Mouse (Mus musculus): ENCODE results near the gene St8sia1. TPM values are rescaled to one million over a fixed set of nuclear protein-coding genes. Genes with fewer than 3 reads are reported as not detected.

St8sia1 gene
- polyA plus RNA-seq, 1 experiment from 2014 or later = 3.5 TPM

GRCm38 (mm10) chr6:142869715-142870422 lies 94.4 kb downstream of the St8sia1 start:
- Histone ChIP-seq H3K9ac (ENCODE audit: low read depth, low read length) (no peak overlapping the region), H3K27ac (ENCODE audit: low read depth, low read length) (peak overlapping the region; percentile 14; the same call in 1 of the 2 replicates), H3K27me3 (ENCODE audit: control insufficient read depth, insufficient read depth, low read length) (no peaks in the 10 kb centered on the region), H3K4me1 (ENCODE audit: control insufficient read depth, insufficient read depth, low read length) (peaks cover 12% of the 10 kb centered on the region), H3K9me3 (ENCODE audit: control insufficient read depth, low read length) (no peaks in the 10 kb centered on the region), H3K4me2 (replicated peaks; ENCODE audit: low read depth, low read length) (no peak overlapping the region), H3K4me3 (ENCODE audit: low read length) (no peak overlapping the region), H3K36me3 (ENCODE audit: control insufficient read depth, insufficient read depth, low read length) (no peaks in the 10 kb centered on the region)
- ATAC-seq (ENCODE audit: low FRiP score, low TSS enrichment) = no peak
- 60% methylated on average over 7 of the region's 7 CpGs for WGBS

- Histone ChIP-seq H3K4me1 (ENCODE audit: control insufficient read depth, insufficient read depth, low read length) (peaks cover 12% of the 10 kb centered on the region), H3K27me3 (ENCODE audit: control insufficient read depth, insufficient read depth, low read length) (no peaks in the 10 kb centered on the region), H3K4me3 (ENCODE audit: low read length) (peak overlapping the region; percentile 12; the same call in 1 of the 2 replicates), H3K36me3 (ENCODE audit: control insufficient read depth, insufficient read depth, low read length) (no peaks in the 10 kb centered on the region), H3K4me2 (replicated peaks; ENCODE audit: low read depth, low read length) (peak overlapping the region; percentile 26), H3K9ac (ENCODE audit: low read depth, low read length) (no peak overlapping the region; the same call in 1 of the 2 replicates), H3K27ac (ENCODE audit: low read depth, low read length) (peak overlapping the region; percentile 80), H3K9me3 (ENCODE audit: control insufficient read depth, low read length) (no peaks in the 10 kb centered on the region)
- ATAC-seq (ENCODE audit: low FRiP score, low TSS enrichment) = peak; percentile 92
- 9% methylated on average over 9 of the region's 9 CpGs for WGBS
Measured at GRCm38 (mm10) chr6:142867471-142868055, 96.7 kb downstream of the St8sia1 start.

GRCm38 (mm10) chr6:142867023-142867422 lies 97.2 kb downstream of the St8sia1 start:
- no peak; the same call in 1 of the 2 replicates for ATAC-seq (ENCODE audit: low FRiP score, low TSS enrichment)
- peaks cover 12% of the 10 kb centered on the region for H3K4me1 ChIP-seq (ENCODE audit: control insufficient read depth, insufficient read depth, low read length)
- no peaks in the 10 kb centered on the region for H3K36me3 ChIP-seq (ENCODE audit: control insufficient read depth, insufficient read depth, low read length)
- no peak overlapping the region for H3K9ac ChIP-seq (ENCODE audit: low read depth, low read length)
- no peak overlapping the region for H3K4me3 ChIP-seq (ENCODE audit: low read length)
- H3K4me2 ChIP-seq (replicated peaks; ENCODE audit: low read depth, low read length) = no peak overlapping the region
- H3K9me3 ChIP-seq (ENCODE audit: control insufficient read depth, low read length) = no peaks in the 10 kb centered on the region
- peak overlapping the region; percentile 80; the same call in 1 of the 2 replicates for H3K27ac ChIP-seq (ENCODE audit: low read depth, low read length)
- H3K27me3 ChIP-seq (ENCODE audit: control insufficient read depth, insufficient read depth, low read length) = no peaks in the 10 kb centered on the region
- WGBS = 100% methylated on average over 2 of the region's 2 CpGs

- H3K9ac ChIP-seq (ENCODE audit: low read depth, low read length) = no peak overlapping the region
- H3K27ac ChIP-seq (ENCODE audit: low read depth, low read length) = no peak overlapping the region
- no peaks in the 10 kb centered on the region for H3K9me3 ChIP-seq (ENCODE audit: control insufficient read depth, low read length)
- no peak overlapping the region for H3K4me3 ChIP-seq (ENCODE audit: low read length)
- peaks cover 12% of the 10 kb centered on the region for H3K4me1 ChIP-seq (ENCODE audit: control insufficient read depth, insufficient read depth, low read length)
- 74% methylated on average over 6 of the region's 6 CpGs for WGBS
- ATAC-seq (ENCODE audit: low FRiP score, low TSS enrichment) = no peak
- H3K36me3 ChIP-seq (ENCODE audit: control insufficient read depth, insufficient read depth, low read length) = no peaks in the 10 kb centered on the region
- H3K27me3 ChIP-seq (ENCODE audit: control insufficient read depth, insufficient read depth, low read length) = no peaks in the 10 kb centered on the region
- no peak overlapping the region for H3K4me2 ChIP-seq (replicated peaks; ENCODE audit: low read depth, low read length)
Measured at GRCm38 (mm10) chr6:142865199-142865598, 99.1 kb downstream of the St8sia1 start.

GRCm38 (mm10) chr6:142863881-142864280 lies 100.4 kb downstream of the St8sia1 start:
- no peaks in the 10 kb centered on the region for H3K27me3 ChIP-seq (ENCODE audit: control insufficient read depth, insufficient read depth, low read length)
- ATAC-seq (ENCODE audit: low FRiP score, low TSS enrichment) = no peak
- H3K4me2 ChIP-seq (replicated peaks; ENCODE audit: low read depth, low read length) = no peak overlapping the region
- no peak overlapping the region for H3K4me3 ChIP-seq (ENCODE audit: low read length)
- H3K36me3 ChIP-seq (ENCODE audit: control insufficient read depth, insufficient read depth, low read length) = no peaks in the 10 kb centered on the region
- no peaks in the 10 kb centered on the region for H3K9me3 ChIP-seq (ENCODE audit: control insufficient read depth, low read length)
- no peak overlapping the region for H3K27ac ChIP-seq (ENCODE audit: low read depth, low read length)
- 96% methylated on average over 4 of the region's 4 CpGs for WGBS
- peaks cover 12% of the 10 kb centered on the region for H3K4me1 ChIP-seq (ENCODE audit: control insufficient read depth, insufficient read depth, low read length)
- no peak overlapping the region for H3K9ac ChIP-seq (ENCODE audit: low read depth, low read length)

- no peaks in the 10 kb centered on the region for H3K9me3 ChIP-seq (ENCODE audit: control insufficient read depth, low read length)
- ATAC-seq (ENCODE audit: low FRiP score, low TSS enrichment) = no peak
- no peak overlapping the region for H3K27ac ChIP-seq (ENCODE audit: low read depth, low read length)
- peaks cover 5% of the 10 kb centered on the region for H3K4me1 ChIP-seq (ENCODE audit: control insufficient read depth, insufficient read depth, low read length)
- no peak overlapping the region for H3K4me2 ChIP-seq (replicated peaks; ENCODE audit: low read depth, low read length)
- H3K27me3 ChIP-seq (ENCODE audit: control insufficient read depth, insufficient read depth, low read length) = no peaks in the 10 kb centered on the region
- H3K9ac ChIP-seq (ENCODE audit: low read depth, low read length) = no peak overlapping the region
- no peak overlapping the region for H3K4me3 ChIP-seq (ENCODE audit: low read length)
- H3K36me3 ChIP-seq (ENCODE audit: control insufficient read depth, insufficient read depth, low read length) = no peaks in the 10 kb centered on the region
- WGBS = 92% methylated on average over 3 of the region's 3 CpGs
Measured at GRCm38 (mm10) chr6:142862265-142862664, 102.0 kb downstream of the St8sia1 start.

- no peak overlapping the region for H3K27ac ChIP-seq (ENCODE audit: low read depth, low read length)
- H3K9ac ChIP-seq (ENCODE audit: low read depth, low read length) = no peak overlapping the region
- H3K4me1 ChIP-seq (ENCODE audit: control insufficient read depth, insufficient read depth, low read length) = no peaks in the 10 kb centered on the region
- ATAC-seq (ENCODE audit: low FRiP score, low TSS enrichment) = no peak
- H3K4me2 ChIP-seq (replicated peaks; ENCODE audit: low read depth, low read length) = no peak overlapping the region
- H3K9me3 ChIP-seq (ENCODE audit: control insufficient read depth, low read length) = no peaks in the 10 kb centered on the region
- H3K4me3 ChIP-seq (ENCODE audit: low read length) = no peak overlapping the region
- H3K36me3 ChIP-seq (ENCODE audit: control insufficient read depth, insufficient read depth, low read length) = no peaks in the 10 kb centered on the region
- H3K27me3 ChIP-seq (ENCODE audit: control insufficient read depth, insufficient read depth, low read length) = no peaks in the 10 kb centered on the region
- 93% methylated on average over 1 of the region's 1 CpGs for WGBS
Measured at GRCm38 (mm10) chr6:142860396-142860795, 103.9 kb downstream of the St8sia1 start.

- Histone ChIP-seq H3K9me3 (ENCODE audit: control insufficient read depth, low read length) (no peaks in the 10 kb centered on the region), H3K27me3 (ENCODE audit: control insufficient read depth, insufficient read depth, low read length) (no peaks in the 10 kb centered on the region), H3K9ac (ENCODE audit: low read depth, low read length) (no peak overlapping the region), H3K27ac (ENCODE audit: low read depth, low read length) (no peak overlapping the region), H3K4me2 (replicated peaks; ENCODE audit: low read depth, low read length) (no peak overlapping the region), H3K4me3 (ENCODE audit: low read length) (no peak overlapping the region), H3K4me1 (ENCODE audit: control insufficient read depth, insufficient read depth, low read length) (no peaks in the 10 kb centered on the region), H3K36me3 (ENCODE audit: control insufficient read depth, insufficient read depth, low read length) (no peaks in the 10 kb centered on the region)
- ATAC-seq (ENCODE audit: low FRiP score, low TSS enrichment) = no peak
- 89% methylated on average over 4 of the region's 4 CpGs for WGBS
Measured at GRCm38 (mm10) chr6:142859946-142860345, 104.3 kb downstream of the St8sia1 start.

GRCm38 (mm10) chr6:142858937-142859336 lies 105.3 kb downstream of the St8sia1 start:
- Histone ChIP-seq H3K27ac (ENCODE audit: low read depth, low read length) (no peak overlapping the region), H3K4me3 (ENCODE audit: low read length) (no peak overlapping the region), H3K27me3 (ENCODE audit: control insufficient read depth, insufficient read depth, low read length) (no peaks in the 10 kb centered on the region), H3K36me3 (ENCODE audit: control insufficient read depth, insufficient read depth, low read length) (no peaks in the 10 kb centered on the region), H3K4me2 (replicated peaks; ENCODE audit: low read depth, low read length) (no peak overlapping the region), H3K9me3 (ENCODE audit: control insufficient read depth, low read length) (no peaks in the 10 kb centered on the region), H3K9ac (ENCODE audit: low read depth, low read length) (no peak overlapping the region), H3K4me1 (ENCODE audit: control insufficient read depth, insufficient read depth, low read length) (no peaks in the 10 kb centered on the region)
- WGBS = 90% methylated on average over 2 of the region's 2 CpGs
- ATAC-seq (ENCODE audit: low FRiP score, low TSS enrichment) = no peak
